Mouse (Mus musculus) erythroblast, embryonic 14.5 days (primary cell): ENCODE measurements around the gene Hcst.

Source experiments
- GATA1 ChIP-seq: IDR thresholded peaks from 2 replicates; pipeline ENCODE4 v1.6.1; 2012; ENCODE audit warnings: low read length, inconsistent platforms, mixed read lengths
- TAL1 ChIP-seq: IDR thresholded peaks from 3 replicates; pipeline ENCODE4 v1.6.1; 2012; ENCODE audit warnings: low read length, inconsistent platforms, mixed read lengths

GRCm38 (mm10) chr7:30444971-30445751 is 25.5 kb upstream of the Hcst start, which contains the start of gene Aplp1:
- no peak for TF ChIP-seq GATA1
- TF ChIP-seq TAL1, result no peak
